Mouse (Mus musculus): Measurements from ENCODE around the gene Zfp3.

Gene Zfp3

DNA sequence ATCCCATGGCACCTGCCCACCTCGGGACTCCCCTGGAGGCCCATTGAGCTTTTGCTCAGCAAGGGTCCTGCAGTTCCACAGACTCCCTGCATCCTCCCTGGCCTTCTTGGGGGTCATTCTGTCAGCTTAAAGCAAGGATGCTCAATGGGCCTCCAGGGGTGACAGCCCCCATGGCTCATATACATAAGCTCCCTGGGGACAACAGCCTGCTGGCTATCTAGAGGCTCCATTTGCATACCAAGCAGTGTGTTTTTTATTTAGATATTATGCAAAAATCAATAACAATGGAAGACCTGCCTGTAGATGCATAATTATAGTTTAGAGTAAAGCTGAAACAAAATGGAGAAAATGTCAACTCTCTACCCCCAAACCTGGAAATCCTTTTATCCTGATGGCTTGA, 45.0 kb downstream of the Zfp3 start:
- no peak for DNase-seq

DNA sequence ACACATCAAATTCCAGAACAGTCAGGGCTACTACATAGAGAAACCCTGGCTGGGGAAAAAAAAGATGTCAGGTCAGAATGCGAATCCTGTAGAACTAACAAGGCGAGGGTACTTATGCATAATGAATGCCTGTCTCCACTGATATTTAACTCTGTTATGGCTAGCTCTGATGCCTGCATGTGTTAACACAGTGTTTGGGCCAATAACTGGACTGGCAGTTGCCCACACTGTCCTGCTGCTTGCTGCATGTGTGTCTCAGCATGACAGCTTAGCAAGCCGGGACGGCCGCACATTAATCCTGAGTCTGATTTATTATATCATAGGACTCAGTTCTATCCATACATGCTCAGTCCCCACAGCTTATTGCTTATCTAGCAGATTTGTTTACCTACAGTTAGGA, 47.0 kb downstream of the Zfp3 start:
- DNase-seq = no peak

DNA sequence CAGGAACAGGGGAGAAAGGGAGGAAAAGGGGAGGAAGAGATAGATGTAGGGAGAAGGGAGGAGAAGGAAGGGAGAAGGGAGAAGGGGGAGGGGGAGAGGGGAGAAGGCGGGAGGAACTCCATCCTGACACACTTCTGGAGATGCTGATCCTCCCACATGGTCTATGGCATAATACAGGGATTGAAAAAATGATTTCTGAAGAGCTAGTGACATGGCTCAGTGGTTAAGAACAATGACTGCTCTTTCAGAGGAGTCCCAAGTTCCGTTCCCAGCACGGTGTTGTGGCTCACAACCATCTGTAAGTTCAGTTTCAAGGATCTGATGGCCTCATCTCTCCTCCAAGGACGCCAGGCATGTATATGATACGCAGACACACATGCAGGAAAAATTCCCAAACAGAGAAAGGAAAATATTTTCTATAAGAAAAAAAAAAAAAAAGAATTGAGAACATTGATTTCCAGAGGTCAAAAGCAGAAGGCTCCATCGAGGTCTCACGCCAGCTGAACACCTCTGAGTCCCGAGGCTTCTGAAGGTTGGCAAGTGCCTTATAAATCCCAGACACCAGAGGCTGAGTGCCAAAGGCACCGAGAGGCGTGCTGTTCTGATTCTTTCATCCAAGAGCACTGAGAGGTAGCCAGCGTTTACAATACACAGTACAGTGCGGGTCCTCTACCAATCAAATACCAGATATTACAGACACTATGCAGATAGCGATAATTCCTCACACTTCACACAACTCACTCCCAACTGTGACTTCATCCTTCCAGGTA, 47.6 kb downstream of the Zfp3 start:
- DNase-seq = no peak

DNA sequence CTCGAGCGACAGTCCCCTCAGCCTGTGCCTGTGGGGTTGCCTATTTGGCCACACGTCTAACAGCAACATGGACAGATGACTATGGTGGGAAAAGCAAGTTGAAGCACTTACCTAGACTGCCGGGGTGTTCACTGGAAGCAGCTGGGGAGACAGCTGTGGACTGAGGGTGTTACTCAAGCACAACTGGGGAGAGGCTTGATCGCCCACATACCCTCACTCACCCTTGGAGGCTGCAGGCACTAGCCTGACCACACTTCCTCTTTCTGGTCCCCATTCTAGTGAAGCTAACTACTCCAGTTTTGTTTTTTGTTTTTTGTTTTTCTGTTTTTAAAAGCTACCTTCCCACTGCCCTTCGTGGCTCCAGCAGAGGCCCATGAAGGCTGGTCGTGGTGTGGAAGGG, 48.4 kb downstream of the Zfp3 start, which contains the start of gene Scimp:
Scimp (minus strand) TSS at position 222 of the 400 bp plus-strand sequence.
- DNase-seq = no peak

DNA sequence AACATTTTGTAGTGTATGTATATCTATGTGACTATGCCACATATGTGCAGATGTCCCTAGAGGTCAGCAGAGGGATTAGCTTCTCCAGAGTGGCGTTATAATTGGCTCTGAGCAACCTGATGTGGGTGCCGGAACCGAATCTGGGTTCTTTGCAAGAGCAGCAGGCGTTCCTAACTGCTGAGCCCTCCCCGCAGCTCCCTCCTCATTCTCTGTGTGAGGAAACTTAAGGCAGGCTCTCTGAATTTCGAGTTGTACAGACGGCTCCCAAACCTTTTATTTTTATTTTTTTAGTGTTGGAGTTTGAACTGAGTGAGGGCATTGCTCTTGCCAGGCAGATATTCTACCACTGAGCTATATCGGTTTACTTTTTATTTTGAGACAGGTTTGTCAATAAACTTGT, 51.1 kb downstream of the Zfp3 start:
- no peak for DNase-seq

DNA sequence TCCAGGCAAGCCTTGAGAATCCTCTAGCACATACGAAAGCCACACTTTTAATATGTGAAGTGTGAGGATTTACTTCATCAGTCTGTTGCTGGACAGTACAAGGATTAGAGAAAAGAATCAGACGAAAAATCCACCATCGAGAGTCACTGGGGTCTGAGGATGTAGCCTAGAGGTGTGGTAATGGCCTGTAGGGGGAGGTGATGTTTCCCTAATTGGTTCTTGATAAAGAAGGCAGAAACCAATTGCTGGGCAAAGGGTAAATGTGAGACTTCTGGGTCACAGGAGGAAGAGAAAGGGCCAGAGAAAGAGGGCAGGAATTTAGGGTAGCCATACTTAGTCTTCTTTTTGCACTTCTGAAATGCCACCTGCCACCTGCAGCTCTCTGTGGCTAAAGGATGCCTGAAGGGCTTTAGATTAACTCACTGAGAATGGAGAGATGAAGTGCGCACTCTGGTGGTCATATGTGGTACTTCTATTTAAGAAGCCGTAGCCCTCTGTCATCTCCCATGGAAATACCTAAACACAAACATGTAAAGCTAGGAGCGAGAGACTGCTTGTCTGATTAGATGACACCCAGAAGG, 51.6 kb downstream of the Zfp3 start:
- peak; percentile 77 for DNase-seq

DNA sequence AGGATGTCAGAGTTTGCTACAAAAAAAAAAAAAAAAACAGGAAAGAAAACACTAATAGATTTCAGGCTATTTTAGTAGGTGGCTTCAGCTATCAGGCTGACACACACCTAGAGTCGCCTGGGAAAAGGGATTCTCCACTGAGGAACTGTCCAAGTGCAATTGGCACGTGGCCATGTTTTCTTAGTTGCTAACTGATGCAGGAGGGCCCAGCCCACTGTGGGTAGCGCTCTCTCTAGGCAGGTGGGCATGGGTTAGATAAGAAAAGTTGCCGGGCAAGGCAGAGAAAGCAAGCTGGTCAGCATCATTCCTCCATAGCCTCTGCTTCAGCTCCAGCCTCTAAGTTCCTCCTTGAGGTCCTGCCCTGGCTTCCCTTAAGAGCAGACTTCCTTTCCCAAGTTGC, 52.8 kb downstream of the Zfp3 start:
- DNase-seq = no peak

DNA sequence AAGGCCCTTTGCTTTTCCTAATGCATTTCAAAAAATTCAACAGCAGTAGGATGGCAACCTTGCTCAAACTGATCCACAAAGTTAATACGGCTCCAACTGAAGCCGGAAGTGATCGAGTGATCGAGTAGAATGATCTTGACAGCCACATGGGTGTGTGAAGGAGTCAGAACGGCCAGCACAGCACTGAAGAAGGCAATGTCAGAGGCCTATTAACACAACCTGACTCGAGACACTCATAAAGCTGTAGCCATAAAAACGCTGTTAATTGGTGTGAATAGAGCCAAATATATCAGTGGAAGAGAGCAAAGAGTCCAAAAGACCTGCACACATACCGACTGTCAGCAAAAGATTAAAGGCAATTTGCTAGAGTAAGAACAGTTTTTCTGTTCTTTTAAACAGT, 56.1 kb downstream of the Zfp3 start:
- no peak for DNase-seq

DNA sequence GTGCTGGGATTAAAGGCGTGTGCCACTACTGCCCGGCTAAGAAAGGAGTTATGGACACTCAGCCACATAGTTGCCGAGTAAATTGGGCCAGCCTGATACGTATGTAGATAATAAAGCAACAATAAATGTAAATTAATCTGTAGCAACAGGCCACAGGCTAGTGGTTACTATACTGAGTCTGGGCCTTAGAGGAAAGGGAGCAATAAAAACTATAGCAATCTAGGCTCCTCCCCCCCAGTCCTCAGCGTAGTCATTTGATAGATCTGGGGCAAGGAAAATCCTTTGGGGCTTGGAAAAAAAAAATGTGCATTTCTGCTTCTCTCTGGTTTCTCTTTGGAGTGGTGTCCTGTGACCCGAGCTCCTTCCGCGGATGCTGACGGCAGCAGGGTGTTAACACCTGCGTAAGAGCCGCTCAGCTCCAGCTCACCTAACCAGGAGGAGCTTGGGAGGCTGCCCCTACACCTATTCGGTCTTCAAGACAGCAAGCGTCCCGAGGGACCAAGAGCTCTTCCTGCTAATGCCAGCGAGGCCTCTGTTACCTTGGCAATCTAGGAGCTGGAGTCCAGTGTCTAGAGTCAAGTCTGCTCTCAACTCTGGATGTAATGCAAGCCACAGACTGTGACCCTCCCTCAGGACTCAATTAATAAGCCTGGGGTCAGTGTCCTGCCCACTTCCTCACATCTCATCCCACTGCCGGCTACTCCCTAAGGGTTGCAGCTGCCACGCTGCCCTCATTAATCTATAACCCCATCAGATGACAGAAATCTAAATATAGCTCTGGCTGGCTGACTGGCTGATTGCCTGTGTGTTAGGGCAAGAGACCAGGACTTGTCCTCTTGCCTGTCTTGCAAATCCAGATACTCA, 58.0 kb downstream of the Zfp3 start:
- DNase-seq = peak; percentile 86

Data from kidney, adult 9 months (tissue).